Mouse (Mus musculus) hindbrain, embryonic 10.5 days (tissue): ENCODE data around the gene 9230102O04Rik. TPM values are rescaled to one million over a fixed set of nuclear protein-coding genes. Genes with fewer than 3 reads are reported as not detected.
A peak's percentile ranks its signal among the peaks of the same experiment; 100 is the strongest.

Experiments used
- DNase-seq: peaks from one replicate; pipeline ENCODE4 v3.0.0-alpha.2; 2017; ENCODE audit warnings: low spot score
- H3K27ac ChIP-seq: fragments of 300-500 bp; sonication (generic); 2 replicates; pipeline ENCODE4 v1.5.1; 2016; ENCODE audit warnings: mild to moderate bottlenecking, moderate library complexity
- H3K27me3 ChIP-seq: fragments of 300-500 bp; sonication (generic); 2 replicates; pipeline ENCODE4 v1.6.1; 2016; ENCODE audit warnings: mild to moderate bottlenecking; ENCODE audit not compliant: poor library complexity, insufficient read depth, severe bottlenecking
- H3K36me3 ChIP-seq: fragments of 300-500 bp; sonication (generic); 2 replicates; pipeline ENCODE4 v1.6.1; 2016; ENCODE audit warnings: mild to moderate bottlenecking, moderate library complexity
- H3K4me1 ChIP-seq: fragments of 300-500 bp; sonication (generic); replicated peaks from 2 replicates; pipeline ENCODE4 v1.6.1; 2016; ENCODE audit warnings: mild to moderate bottlenecking
- H3K4me3 ChIP-seq: fragments of 300-500 bp; sonication (generic); 2 replicates; pipeline ENCODE4 v1.5.1; 2016; ENCODE audit warnings: mild to moderate bottlenecking, moderate library complexity
- H3K9me3 ChIP-seq: fragments of 300-500 bp; sonication (generic); 2 replicates; pipeline ENCODE4 v1.6.1; 2016; ENCODE audit warnings: mild to moderate bottlenecking, moderate library complexity
- WGBS: fragments of 180-500 bp; shearing (Covaris S2); methylation state at CpG from one replicate; pipeline ENCODE4 v1.1.7; 2016; 5-methylcytosine and 5-hydroxymethylcytosine counted together
- polyA plus RNA-seq: library from polyadenylated mRNA; unstranded; fragments of >200 nt; fragmentation: Nextera tagmentation; extraction: Ambion mirVana; gene quantifications from 2 replicates; pipeline ENCODE4 v1.2.1, GENCODE M21; 2016

Gene 9230102O04Rik
- polyA plus RNA-seq, 1 experiment from 2014 or later, result 0.54 TPM

DNA sequence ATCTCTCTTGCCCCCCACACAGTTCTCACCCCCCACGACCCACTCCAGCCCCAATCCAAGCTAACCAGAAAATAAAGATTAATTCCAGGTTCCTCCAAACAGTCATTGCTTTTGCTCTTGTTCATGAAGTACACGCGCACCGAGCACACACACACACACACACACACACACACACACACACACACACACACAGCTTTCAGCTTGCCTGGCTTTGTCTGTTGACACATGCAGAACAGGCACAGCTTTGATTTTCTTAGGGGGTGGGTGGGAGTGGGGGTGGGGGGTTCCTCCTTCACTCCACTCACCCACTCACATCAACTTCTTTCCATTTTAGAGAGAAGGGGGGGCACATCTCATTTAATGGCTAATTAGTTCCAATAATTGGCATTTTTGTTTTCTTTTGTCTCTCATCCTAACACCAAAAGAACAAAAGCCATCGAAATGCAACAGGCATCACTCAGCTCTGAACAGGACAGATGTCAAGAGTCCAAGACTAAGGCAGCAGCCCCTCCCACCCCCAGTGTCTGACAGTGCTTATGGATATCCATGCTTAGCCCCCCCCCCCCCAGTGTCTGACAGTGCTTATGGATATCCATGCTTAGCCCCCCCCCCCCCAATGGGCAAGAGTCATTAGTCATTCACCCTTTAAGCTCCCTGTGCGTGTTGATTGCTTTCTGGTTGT is 4.1 kb upstream of the 9230102O04Rik start:
- Histone ChIP-seq H3K27me3 (peaks cover 97% of the 10 kb centered on the region), H3K4me1 (peaks cover 44% of the 10 kb centered on the region), H3K4me3 (no peak overlapping the region), H3K36me3 (no peaks in the 10 kb centered on the region), H3K27ac (no peak overlapping the region), H3K9me3 (peaks cover 3% of the 10 kb centered on the region; the same call in 1 of the 2 replicates)
- peak; percentile 57 for DNase-seq
- WGBS, result under 1% methylated on average over 6 of the region's 6 CpGs

DNA sequence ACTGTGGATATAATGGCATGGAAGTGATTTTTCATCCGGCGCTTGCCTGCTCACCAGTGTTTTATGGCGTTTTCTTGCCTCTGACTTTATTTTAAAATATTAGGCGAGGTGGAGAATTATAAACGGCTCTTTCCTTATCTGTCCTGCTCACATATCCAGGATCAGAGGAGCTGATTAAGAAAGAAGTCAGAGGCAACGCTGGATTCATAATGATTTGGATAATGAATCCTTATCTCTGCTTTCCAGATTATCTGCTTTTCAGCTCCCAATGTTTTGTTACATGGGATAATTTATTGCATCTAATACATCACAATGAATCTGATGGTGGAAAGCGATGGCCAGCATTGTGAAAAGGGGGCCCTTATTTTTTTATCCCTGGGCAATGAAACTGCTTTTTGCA is 3.2 kb upstream of the 9230102O04Rik start:
- Histone ChIP-seq H3K4me3 (no peak overlapping the region), H3K4me1 (peaks cover 37% of the 10 kb centered on the region), H3K9me3 (peaks cover 3% of the 10 kb centered on the region; the same call in 1 of the 2 replicates), H3K36me3 (no peaks in the 10 kb centered on the region), H3K27me3 (peaks cover 97% of the 10 kb centered on the region), H3K27ac (no peak overlapping the region)
- WGBS, result 9% methylated on average over 7 of the region's 7 CpGs
- no peak for DNase-seq

DNA sequence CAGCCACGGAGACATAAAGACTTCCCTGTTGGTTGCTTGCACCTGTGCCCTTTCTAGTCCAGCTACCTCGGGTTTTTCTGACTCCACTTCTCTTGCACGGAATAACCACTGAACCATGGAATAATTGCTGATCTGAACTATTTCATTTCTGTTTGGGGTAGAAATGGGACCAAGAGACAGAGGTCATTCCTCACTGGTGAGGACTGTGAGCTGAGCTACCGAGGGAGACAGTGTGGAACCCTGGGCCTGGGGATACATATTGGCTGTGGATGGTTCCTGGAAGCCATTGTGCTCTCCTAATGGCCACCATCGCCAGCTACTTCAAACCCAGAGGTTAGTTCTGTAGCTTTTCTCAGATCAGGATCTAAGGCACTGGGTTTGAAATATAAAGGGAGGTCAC is 1.6 kb upstream of the 9230102O04Rik start:
- DNase-seq, result peak; percentile 24

DNA sequence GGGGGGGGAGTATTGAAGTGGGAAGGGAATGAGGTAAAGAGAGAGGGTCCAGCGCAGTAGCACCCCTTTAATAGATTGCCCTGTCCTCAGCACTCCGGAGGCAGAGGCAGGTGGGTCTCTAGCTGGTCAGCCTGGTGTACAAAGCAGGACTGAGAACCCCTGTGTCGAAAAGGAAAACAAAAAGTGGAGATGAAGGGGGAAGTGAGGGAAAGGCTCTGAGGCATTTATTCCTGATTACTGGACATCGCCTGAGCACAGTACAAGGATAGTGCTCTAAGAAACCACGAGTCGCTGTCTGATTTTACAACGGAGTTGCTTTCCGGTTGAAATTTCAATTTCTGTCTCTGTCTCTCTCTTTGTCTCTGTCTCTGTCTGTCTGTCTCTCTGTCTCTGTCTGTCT is 911 bp upstream of the 9230102O04Rik start:
- H3K4me3 ChIP-seq, result no peak overlapping the region

More for the DNA sequence above, 1.6 kb upstream of the 9230102O04Rik start:
- H3K27me3 ChIP-seq, result peaks cover 97% of the 10 kb centered on the region
- no peaks in the 10 kb centered on the region for H3K36me3 ChIP-seq
- peaks cover 24% of the 10 kb centered on the region for H3K4me1 ChIP-seq
- WGBS, result 2% methylated on average over 5 of the region's 5 CpGs
- no peak overlapping the region for H3K4me3 ChIP-seq
- H3K9me3 ChIP-seq, result peaks cover 3% of the 10 kb centered on the region; the same call in 1 of the 2 replicates
- H3K27ac ChIP-seq, result no peak overlapping the region

DNA sequence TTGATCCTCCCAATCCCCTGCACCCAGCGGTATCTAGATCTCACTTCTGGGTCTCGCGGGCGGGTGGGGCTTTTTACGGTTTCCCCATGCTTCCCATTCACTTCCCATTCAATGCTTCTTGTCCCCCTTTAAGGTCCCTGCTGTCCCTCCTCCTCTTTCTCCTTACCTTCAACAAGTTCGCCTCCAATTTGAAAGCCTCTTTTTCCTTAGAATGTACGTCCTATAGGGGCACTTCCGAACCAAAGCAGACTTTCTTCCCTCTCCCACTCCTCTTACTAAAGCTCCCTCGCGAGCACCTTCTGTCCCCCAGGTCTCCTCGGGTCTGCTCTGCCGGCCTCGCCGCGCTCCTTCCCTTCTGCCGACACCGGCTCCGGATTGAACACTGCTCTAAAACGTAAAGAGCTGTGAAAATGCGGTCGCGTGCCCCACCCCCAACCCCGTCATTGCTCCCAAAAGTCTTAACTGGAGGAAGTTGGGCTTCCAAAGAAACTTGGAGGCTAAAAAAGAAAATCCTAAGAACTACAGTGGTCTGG is 377 bp upstream of the 9230102O04Rik start, which contains the start of gene Gata3:
TSS of gene Gata3 (minus strand) at position 384 of the 533 bp plus-strand sequence.
- peak within 1 kb of the TSS; percentile 36 for H3K4me3 ChIP-seq
- peaks cover 97% of the 10 kb centered on the region for H3K27me3 ChIP-seq
- no peak within 1 kb of the TSS for H3K27ac ChIP-seq
- H3K4me1 ChIP-seq, result peaks cover 15% of the 10 kb centered on the region
- no peaks in the 10 kb centered on the region for H3K36me3 ChIP-seq
- under 1% methylated on average over 23 of the region's 23 CpGs for WGBS
- peaks cover 3% of the 10 kb centered on the region; the same call in 1 of the 2 replicates for H3K9me3 ChIP-seq
- peak; percentile 44 for DNase-seq

More for the DNA sequence above, 911 bp upstream of the 9230102O04Rik start:
- H3K27ac ChIP-seq, result no peak overlapping the region
- H3K36me3 ChIP-seq, result no peaks in the 10 kb centered on the region
- 4% methylated on average over 8 of the region's 8 CpGs for WGBS
- peak; percentile 24 for DNase-seq
- peaks cover 3% of the 10 kb centered on the region; the same call in 1 of the 2 replicates for H3K9me3 ChIP-seq
- peaks cover 18% of the 10 kb centered on the region for H3K4me1 ChIP-seq
- peaks cover 97% of the 10 kb centered on the region for H3K27me3 ChIP-seq

DNA sequence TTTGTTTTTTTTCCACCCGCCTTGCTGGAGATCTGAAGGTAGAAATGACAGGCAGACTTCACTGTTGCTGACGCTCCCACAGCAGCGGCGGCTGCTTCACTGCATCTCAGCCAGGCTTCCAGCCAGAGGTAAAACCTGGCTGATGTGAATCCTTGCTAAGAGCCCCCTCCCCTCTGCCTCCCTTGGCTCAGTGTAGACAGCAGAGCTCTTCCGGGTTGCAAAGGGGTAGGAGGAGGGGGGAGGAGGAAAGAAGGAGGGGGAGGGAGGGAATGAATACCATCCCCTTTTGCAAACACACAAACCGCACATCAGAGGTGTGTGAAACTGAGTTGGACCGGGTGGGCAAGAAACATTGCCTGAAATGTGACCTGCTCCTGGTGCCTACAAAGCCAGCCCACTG is 1.7 kb downstream of the 9230102O04Rik start:
- Histone ChIP-seq H3K36me3 (no peaks in the 10 kb centered on the region), H3K4me3 (0 out of 2 replicates have a peak overlapping the region, but pooled peaks have one; percentile 6)

DNA sequence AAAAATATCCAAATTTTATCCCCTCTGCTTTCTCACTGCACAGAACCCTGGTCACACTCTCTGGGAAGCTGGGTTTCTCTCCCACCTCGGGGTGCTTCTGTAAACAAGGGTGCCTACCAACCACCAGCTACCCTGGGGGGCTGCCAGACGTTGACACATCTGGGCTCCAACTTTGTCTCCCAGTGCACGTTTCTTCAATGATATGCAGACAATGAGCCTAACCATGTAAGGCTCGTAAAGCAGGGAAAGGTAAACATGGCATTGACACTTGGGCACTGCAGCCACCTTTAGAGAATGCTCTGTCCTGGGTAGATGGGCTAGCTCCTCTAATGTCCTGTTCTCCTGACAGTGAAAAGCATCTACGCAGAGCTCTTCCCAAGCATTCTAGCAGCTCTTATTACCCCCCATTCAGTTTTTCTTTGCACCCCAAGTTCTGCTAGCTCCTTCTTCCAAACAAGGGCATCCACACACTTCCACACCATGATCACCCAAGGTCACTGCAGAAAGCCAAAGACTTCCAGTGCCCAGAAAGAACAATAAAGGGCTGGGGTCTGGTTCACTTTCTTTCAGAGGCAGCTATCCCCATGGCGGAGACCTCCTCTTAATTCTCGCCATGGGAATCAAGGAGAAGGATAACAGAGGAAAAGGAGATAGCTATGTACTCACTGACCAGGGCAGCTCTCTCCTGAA is 2.3 kb downstream of the 9230102O04Rik start:
- Histone ChIP-seq H3K27me3 (peaks cover 97% of the 10 kb centered on the region), H3K27ac (no peak overlapping the region), H3K36me3 (no peaks in the 10 kb centered on the region), H3K9me3 (peaks cover 3% of the 10 kb centered on the region; the same call in 1 of the 2 replicates), H3K4me1 (peaks cover 37% of the 10 kb centered on the region), H3K4me3 (0 out of 2 replicates have a peak overlapping the region, but pooled peaks have one; percentile 6)
- peak; percentile 32 for DNase-seq
- WGBS, result 2% methylated on average over 7 of the region's 7 CpGs

More for the DNA sequence above, 1.7 kb downstream of the 9230102O04Rik start:
- H3K9me3 ChIP-seq, result peaks cover 3% of the 10 kb centered on the region; the same call in 1 of the 2 replicates
- H3K4me1 ChIP-seq, result peaks cover 31% of the 10 kb centered on the region
- H3K27ac ChIP-seq, result no peak overlapping the region
- H3K27me3 ChIP-seq, result peaks cover 97% of the 10 kb centered on the region
- WGBS, result under 1% methylated on average over 7 of the region's 7 CpGs
- peak; percentile 38 for DNase-seq

DNA sequence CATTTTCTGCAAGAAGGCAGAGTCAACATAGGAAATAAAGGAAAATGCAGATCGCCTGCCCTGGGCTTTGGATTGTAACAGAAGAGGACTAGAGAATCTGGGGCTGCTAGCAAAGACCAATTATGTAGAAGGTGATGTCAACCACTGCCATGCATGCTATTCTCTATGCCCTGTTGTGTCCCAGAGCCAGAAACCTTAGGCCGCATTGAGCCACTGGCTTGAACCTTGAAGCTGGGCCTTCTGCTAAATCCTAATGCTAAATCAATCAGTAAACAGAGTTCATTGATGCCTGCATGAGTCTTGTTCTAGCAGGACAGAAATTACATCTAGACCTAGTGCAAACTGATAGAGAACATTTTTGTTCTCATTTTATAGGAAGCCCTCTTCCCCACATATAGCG is 3.3 kb downstream of the 9230102O04Rik start:
- 7% methylated on average over 3 of the region's 3 CpGs for WGBS
- H3K9me3 ChIP-seq, result peaks cover 3% of the 10 kb centered on the region; the same call in 1 of the 2 replicates
- peak overlapping the region; percentile 16; the same call in 1 of the 2 replicates for H3K4me3 ChIP-seq
- no peak overlapping the region for H3K27ac ChIP-seq
- peaks cover 100% of the 10 kb centered on the region for H3K27me3 ChIP-seq
- H3K36me3 ChIP-seq, result no peaks in the 10 kb centered on the region
- DNase-seq, result no peak
- peaks cover 47% of the 10 kb centered on the region for H3K4me1 ChIP-seq

DNA sequence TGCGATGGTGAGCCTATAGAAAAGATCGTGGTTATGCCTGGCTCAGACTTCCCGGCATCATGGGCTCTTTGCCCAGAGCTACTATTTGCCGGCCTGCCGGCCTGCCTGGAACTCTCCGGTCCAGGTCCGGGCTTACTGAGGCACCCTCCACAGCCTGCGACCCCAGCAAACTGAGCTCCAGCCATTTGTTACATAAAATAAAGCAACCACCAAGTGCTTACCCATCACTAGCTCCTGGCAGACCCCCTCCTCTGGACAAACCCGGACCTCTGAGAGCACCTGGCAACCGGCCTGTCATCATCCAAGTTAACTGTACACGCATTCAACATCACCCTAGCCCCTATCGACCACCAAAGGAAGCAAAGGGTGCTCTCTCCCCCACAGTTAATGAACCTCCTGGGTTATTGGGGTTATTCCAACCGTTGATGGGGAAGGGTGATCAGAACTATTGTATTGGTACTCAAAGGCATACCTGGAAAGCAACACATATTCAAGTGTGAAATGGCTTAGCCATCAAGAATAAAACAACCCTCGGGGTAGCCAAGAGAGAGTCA is 4.0 kb downstream of the 9230102O04Rik start:
- H3K27me3 ChIP-seq, result peaks cover 100% of the 10 kb centered on the region
- H3K9me3 ChIP-seq, result peaks cover 3% of the 10 kb centered on the region; the same call in 1 of the 2 replicates
- peak overlapping the region; percentile 54; the same call in 1 of the 2 replicates for H3K4me3 ChIP-seq
- H3K36me3 ChIP-seq, result no peaks in the 10 kb centered on the region
- 3% methylated on average over 14 of the region's 14 CpGs for WGBS
- H3K4me1 ChIP-seq, result peaks cover 54% of the 10 kb centered on the region
- no peak overlapping the region; the same call in 1 of the 2 replicates for H3K27ac ChIP-seq
- peak; percentile 39 for DNase-seq

DNA sequence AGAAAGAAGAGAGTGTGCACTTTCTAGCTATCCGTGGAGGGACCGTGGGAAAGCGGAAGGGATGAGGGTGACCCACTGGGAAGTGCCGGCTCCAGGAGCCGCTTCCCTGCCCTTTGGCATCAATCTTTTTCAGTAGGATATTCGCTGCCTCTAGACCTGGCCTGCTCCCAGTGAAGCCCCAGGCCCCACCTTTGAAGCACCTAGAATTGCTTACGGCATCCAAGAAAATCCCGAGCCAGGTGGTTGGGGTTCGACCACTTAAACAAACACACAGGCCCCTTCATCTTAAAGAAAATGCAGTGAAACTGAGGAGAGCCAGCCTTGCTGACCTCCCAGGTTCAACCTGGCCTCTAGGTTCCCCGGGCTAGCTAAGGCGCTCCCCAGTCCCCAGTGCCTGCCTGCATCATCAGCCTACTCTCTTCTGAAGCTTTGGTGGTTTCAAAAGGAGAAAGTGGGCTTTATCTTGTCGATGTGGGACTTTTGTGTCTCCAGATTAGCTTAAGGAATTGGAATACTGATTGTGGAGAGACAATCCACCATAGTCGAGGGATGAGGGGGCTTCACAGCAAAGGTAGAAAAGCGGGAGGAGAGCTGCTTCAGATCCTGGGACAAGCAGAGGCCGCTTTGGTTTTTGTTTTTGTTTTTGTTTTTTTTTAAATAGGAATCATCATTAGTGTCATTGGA is 4.7 kb downstream of the 9230102O04Rik start:
- Histone ChIP-seq H3K27me3 (peaks cover 100% of the 10 kb centered on the region), H3K4me1 (peaks cover 55% of the 10 kb centered on the region), H3K36me3 (no peaks in the 10 kb centered on the region), H3K4me3 (peak overlapping the region; percentile 54), H3K27ac (no peak overlapping the region; the same call in 1 of the 2 replicates), H3K9me3 (no peaks in the 10 kb centered on the region)
- peak; percentile 50 for DNase-seq
- WGBS, result 2% methylated on average over 15 of the region's 15 CpGs

DNA sequence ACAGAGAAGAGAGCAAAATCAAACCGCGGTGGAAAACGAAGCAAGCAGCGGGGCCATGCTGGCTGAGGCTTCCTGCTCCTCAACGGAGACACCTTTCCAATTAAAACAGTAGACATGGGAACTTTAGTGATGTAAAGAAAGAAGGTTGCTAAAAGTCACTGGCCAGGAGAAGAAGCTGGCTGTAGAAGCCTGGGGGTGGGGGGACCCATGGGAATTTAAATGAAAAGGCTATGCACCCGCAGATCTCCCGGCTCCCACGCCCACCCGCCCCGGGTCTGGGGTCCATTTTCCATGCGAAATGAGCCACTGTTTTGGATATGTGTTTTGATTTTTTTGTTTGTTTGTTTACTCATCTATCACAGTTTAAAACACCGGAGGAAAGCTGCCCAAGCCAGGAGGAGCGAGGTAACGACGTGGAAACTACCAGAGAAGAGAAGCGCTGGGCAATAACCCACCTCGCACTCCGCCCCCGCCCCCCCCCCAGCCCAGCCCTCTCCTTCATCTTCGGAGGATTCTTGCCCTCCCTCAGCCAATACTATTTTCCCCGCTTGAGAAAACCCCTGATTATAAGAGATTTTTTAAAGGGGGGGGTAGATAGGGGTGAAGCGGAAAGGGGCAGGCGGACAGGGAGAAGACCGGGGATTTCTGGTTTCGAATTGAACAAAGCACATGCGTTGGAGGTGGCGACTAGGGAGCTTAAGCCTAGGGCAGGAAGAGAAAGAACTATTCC is 5.4 kb downstream of the 9230102O04Rik start:
- H3K4me3 ChIP-seq, result peak overlapping the region; percentile 54
- under 1% methylated on average over 27 of the region's 27 CpGs for whole genome bisulfite sequencing
- DNase-seq, result peak; percentile 59
- no peak overlapping the region for H3K27ac ChIP-seq
- peaks cover 95% of the 10 kb centered on the region for H3K27me3 ChIP-seq
- H3K4me1 ChIP-seq, result peaks cover 53% of the 10 kb centered on the region
- H3K36me3 ChIP-seq, result no peaks in the 10 kb centered on the region
- H3K9me3 ChIP-seq, result no peaks in the 10 kb centered on the region
